Mouse (Mus musculus): ENCODE results near the gene Uqcc2.

- TF ChIP-seq POLR2A (IDR thresholded peaks at IDR 0.05; ENCODE audit: low read depth, low read length) (no peak), CTCF (IDR thresholded peaks at IDR 0.05; ENCODE audit: borderline replicate concordance, insufficient read depth, low read length) (no peak)
These were observed 59.9 kb downstream of the Uqcc2 start for GRCm38 (mm10) chr17:27073778-27074177.
